Mouse (Mus musculus) fat pad, adult 2 months (tissue): ENCODE data around the gene Apbb2.

Experiments
- DNase-seq: peaks from one replicate; pipeline ENCODE4 v3.0.0-alpha.2; 2011; ENCODE audit warnings: low read depth, low spot score; ENCODE audit errors: extremely low read depth

Gene Apbb2

DNA sequence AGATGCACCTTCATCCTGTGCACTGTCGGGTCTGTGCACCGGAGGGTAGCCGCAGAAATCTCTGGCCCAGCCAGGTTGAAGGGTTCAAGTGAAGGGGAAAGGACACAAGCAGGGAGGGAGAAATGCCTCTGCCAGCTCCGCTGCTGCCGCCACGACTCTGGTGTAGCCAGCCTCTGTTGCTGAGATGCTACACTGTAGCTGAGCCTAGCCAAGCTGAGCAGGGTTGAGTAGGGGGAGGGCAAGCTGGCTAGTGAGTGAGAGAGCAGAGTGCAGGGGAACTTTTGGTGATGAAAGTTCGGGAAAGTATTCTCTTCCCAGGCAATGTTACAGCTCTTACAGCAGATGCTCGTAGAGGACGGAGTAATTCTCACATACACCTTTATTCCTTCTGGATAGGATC is 66.3 kb downstream of the Apbb2 start:
- no peak for DNase-seq

DNA sequence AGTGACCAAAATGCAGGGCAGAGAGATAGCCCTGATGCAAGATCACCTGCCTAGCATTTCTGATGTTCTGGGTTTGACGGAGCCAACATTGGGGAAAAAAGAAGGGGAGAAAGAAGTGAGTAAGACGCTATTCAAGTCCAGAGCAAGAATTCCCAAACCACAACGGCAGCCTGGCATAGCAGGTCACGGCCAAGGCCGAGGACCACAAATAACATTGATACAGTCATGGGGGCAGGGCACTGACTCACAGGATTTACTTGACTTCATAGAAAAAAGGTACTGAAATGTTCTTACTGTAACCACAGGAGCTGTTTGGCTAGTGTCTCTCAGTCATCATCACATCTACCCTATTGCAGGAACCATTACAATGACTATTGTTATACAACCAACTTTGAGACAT is 68.3 kb downstream of the Apbb2 start:
- DNase-seq: no peak

DNA sequence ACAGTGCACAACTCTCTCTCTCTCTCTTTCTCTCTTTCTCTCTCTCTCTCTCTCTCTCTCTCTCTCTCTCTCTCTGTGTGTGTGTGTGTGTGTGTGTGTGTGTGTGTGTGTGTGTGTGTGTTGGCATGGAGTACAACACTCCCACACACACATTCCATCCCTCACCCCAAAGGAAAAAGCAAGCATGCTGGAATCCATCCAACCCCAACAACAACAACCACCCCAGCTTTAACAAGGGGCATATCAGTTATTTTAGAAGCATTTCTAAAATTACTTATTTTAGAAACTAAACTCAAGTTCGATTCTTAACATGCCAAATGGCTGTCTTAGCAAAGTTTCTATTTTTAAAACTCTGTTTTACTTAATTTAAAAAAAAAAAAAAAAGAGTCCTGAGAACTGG is 68.9 kb downstream of the Apbb2 start:
- no peak for DNase-seq

DNA sequence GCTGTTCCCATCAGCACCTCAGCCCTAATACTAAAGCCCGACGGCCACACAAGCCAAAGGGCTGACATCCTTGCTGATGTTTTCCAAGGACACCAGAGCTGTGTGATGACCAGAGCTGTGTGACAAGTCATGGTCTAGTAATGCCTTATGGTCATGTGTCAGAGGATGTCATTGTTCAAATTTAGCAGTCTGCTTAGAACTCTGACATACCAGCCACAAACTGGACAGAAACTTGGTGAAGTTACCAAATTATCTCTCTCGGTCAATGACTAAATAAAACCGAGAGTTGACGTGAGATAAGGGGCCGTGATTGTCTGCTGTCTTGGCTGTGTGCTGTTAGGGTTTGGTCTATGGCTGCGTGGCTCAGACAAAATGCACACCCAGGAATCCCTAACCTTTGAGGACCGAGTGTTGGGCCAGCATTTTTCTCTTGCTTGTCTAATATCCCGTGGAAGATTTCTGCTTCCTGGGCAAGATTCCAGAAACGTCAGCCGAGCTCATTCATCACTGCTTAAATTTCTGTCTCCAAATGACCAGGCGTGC is 71.5 kb downstream of the Apbb2 start:
- DNase-seq: no peak

DNA sequence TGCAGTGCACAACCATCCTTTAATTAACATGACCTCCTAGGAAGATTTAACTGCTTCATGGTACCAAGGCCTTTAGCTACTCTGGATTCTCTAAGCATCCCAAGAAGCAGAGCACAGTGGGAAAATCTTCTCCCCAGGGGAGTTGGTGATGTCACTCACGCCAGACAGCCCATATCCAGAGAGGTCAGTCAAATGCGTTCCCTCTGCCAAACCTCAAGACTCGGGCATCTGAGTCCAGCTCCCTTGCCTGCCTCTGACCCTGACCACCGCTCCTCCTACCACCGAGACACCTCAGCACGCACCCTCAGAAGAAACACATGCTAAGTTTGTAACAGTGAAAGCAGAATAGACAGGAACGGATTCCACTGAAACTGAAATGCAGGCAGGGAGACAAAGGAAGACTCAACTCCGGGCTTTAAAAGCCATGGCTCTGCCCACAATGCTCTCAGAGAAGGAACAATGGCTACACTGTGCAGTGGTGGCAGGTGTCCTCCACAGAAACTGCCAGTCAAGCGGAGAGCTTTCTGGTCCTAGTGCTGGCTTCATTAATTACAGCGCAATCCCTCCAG is 72.9 kb downstream of the Apbb2 start:
- no peak for DNase-seq

DNA sequence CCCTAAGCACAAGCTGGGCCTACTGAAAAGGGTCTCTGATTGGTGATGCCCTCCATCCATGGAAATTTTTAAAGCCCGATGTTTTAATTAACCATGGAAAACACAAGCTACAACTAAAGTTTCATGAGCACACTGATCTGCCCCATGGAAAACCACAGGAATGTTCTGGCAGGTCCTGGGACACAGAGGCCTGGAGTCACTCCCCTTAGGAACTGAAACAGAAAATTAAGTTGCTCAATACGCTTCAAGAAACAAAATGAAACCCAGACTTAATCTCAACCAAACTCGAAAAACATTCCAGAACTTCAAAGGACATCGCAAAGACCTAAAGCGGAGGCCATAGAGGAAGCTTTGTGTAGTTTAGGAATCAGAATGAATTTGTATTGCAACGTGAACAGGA is 74.8 kb downstream of the Apbb2 start:
- no peak for DNase-seq

DNA sequence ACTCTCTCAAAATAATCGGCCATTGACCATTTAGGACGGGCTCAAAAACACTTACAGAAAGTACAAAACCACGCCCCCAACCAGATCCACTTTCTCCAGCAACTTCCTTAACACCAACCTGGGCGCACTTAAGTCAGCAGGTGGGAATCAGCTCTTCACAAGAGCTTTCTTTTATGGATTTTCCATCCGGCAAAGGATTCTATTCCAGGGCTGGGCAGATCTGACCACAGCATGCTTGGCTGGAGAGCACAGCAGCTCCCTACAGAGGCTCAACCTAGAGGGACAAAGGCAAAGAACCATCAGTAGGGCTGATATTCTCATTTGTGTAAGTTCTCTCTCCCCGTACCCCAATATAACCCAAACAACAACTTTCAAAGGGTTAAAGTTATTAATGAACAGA is 75.2 kb downstream of the Apbb2 start:
- no peak for DNase-seq

DNA sequence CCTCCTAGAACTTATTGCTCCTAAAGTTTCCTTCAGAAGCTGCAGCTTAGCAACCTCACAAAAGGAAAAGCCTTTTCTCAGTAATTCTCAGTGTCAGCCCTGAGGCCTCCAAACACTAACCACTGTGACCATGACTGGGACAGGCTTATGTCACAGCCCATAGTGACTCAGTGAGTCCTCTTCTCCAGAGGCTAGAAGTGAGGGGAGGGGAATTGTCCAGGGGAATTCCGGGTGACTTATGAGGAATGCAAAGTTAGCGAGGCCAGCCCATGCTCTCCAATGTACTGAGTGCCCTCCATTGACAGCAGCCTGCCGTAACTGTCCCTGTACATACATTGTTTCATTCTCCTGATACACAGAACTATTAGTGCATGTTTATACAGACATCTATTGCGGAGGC is 76.1 kb downstream of the Apbb2 start:
- DNase-seq: no peak

DNA sequence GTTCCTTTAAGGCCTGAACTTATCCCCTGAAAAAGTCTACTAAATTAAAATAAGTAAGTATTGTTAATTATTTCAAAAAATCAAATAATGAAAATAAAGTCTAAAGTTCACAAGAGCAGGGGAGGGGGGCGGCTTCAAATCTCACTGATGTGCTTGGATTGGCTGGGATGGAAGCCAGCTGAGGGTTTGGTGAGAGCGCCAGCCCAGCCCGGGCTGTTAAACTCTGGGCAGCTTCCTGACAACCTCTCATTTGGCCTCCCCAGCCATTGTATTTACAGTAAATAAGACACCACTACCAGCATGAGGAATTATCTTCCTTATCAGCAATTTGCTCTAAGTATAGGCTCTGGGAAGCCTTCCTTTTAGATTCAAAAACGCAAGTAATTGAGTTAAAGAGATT is 77.2 kb downstream of the Apbb2 start:
- no peak for DNase-seq

DNA sequence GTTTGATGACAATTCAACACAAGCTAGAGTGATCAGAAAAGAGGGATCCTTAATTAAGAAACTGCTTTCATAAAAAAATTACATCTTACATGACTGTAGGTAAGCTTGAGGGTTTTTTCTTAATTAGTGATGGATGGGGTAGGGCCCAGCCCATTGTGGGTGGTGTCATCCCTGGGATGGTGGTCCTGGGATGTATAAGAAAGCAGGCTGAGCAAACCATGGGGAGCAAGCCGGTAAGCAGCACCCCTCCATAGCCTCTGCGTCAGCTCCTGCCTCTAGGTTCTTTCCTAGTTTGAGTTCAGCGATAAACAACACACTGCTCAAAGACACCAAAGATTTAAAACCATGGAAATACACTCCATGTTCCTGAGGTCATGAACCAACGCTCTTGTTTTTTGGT is 78.3 kb downstream of the Apbb2 start:
- DNase-seq: no peak

DNA sequence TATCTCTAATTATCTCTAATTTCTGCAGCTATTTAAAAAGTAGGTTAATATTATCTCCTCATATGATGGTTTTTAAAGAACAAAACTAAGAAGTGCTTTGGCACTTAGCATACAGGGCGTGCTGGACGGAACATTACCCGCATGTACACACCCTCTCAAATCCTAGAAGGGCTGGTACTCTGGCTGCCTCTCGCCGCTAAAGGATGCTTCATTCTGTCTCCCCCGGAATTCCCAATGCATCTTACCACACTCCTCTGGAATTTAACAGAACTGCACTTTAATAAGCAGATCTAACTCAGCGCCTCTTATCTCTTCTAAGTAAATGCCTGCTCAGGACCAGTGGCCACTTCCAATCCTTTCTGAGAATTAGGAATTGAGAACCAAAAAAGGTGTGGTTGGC is 80.8 kb downstream of the Apbb2 start:
- no peak for DNase-seq

DNA sequence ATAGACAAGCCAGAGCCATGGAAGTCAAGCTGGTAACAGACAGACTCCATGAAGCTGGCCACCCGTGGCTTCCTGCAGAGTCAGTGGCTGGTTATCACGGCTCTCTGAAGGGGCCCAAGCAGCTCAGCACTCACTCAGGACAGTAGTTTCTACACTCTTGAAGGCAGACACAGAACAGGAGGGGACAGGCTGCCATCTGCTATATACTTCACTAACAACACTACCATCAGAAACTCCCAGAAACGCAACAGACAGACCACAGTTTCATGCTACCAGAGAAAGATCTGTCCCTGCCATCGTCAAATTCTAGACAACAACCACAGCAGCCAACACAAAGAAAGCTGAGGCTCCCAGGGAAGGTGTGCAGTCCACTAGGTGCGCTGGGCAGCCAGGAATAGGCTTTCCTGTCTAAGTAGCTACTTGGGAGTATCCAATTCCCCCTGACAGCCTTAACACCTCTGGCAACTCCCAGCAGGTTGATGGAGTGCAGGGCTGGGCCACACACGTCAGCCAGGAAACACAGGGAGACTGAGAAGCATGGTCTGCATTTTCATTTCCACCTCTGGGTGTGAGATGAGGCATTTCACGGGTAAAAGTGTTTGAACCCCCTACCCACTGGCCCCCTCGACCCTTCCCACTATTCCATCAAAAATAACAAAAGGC is 81.8 kb downstream of the Apbb2 start:
- DNase-seq: no peak

DNA sequence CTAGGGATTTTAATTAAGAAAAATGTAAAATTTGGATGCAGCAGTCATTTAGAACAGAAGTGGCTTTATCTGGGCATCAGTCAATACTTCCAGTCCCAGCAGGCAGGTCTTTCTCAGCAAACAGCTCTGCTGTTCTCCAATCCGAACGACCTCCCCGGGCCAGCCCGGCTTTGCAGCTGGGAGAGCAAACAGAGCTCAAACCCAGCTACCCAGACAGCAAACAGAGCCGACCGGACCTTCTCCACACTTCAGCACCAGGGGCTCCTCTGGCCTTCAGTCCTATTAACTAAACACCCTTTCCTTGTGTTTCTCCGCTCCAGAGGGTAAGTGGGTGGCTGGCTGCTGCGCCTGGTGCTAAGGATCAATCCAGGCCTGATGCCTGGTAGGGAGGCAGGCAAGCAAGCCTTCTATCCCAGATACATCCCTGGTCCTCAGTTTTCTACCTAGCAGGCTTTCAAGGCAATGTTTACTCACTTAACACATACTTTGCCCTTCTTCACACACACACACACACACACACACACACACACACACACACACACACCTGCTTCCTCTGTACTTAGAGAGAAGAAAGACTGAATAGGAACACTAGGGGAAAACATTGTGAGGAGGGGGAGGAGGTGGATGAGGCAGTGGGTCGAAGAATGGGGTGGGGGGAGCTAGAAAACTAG is 82.9 kb downstream of the Apbb2 start:
- no peak for DNase-seq

DNA sequence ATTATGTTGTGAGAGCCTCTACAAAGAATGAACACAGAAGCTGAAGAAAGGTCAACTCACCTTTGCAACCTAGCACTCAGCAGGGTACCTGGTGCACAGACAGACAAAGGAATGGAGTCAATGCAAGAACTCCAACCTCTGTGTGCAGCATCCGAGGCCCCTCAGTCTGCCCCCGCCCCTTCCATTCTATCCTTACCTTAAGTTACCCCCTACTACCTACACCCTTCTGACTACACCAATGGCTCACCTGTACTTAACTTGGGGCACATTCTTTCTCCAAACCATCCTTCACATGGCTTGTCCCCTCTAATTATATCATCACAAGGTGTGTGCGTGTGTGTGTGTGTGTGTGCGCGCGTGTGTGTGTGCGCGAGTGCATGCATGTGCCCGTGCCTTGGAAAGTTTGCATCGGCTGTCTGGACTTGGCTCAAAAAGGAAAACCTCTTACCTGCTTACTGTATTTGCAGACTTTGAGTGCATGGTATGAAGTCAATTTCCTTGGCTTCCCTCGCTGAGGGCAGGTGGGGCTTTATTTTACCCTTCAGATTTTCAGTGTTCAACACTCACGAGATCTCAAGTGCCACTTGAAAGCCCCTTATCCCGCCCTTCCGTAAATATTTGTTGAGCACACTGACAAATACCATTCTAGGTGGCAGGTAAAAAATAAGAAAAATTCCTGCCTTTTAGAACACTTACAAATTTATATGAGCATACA is 84.7 kb downstream of the Apbb2 start:
- DNase-seq: no peak

DNA sequence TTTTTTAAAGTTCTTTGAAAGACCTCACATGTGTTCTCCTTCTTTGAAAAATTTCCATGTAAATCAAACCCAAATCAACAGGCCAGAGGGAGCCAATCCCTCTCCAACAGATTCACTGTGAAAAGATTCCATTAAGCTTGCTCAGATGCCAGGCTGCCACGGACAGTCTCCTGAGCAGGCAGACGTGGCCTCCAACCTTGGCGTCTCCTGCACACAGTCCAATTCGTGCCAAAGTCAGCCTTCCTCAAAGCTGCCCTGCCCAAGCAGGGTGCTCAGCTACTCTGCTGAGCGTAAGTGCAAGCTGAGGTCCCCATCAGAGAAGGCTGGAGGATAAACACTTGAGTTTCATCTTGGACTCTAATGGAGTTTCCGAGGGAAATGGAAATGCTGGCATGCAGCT is 85.8 kb downstream of the Apbb2 start:
- no peak for DNase-seq

DNA sequence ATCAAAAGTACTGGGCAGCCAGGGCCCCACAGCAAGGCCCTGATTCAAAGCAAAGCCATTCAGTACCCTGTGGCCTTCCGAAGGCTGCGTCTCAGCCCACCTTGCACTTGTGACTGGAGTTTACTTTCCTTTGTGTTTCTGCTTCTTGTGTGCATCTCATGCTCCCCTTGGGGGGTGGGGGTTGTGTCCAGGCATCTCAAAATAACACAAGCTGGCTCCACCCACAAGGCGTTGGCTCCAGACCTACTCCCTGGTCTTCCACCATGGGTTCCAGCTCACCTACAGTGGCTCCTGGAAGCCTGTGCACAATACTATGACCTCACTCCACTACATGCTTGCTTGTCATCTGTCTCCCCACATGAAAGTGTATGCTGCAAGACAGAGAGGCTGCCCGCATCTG is 88.2 kb downstream of the Apbb2 start:
- DNase-seq: no peak

DNA sequence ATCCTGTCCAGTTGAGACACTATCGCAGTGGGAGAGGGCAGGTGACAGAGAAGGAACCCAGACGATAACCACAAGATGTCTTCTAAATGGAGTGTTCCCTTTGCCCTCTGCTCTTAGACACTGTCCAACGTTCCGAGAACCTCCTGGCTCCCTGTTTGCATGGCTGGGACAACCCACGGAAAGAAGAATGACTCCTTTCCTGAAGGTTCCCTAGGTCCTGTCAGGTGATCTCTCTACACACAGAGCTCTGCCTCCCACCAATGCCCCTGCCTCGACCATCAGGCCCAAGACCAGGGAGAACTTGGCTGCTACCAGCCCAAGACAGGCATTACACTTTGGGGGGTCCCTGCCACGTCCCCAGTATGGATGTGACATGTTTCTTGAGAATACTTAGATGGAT is 89.0 kb downstream of the Apbb2 start:
- no peak for DNase-seq

DNA sequence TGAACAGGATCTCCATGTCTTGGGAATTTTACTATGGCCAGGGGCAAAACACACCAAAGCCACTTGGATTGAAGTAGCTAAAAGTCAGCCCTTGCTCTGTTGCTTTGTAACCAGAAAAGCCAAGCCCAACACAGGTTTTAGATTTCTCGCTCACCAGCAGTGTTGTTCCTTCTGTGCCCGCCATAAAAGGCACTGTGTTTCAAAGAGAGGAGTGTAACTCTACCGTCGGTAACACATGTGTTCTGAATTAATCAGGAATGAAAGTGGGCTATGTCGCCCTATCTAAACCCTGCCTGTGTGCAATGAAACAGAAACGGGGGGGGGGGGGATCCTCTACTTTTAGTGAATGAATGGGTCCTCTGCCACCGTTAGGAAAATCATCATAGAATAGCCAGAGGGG is 90.0 kb downstream of the Apbb2 start:
- no peak for DNase-seq

DNA sequence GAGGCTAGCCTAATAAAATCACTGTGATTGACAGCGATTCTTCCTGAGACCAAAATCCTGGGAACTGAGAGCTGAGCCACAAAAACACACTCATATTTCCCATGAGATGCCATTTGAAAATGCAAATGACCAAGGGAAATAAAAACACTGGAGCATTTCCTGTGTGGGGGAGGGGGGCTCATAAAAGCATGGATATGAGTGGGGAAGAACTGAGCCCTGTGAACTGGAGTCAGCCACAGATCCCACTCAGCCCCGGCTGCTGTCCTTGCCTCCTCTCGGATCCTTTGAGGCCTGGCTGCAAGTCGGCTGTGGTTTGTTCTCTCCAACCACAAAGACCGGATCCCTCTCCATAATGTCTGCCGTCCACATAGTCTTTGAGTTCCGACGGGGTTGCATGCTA is 91.5 kb downstream of the Apbb2 start:
- DNase-seq: no peak

DNA sequence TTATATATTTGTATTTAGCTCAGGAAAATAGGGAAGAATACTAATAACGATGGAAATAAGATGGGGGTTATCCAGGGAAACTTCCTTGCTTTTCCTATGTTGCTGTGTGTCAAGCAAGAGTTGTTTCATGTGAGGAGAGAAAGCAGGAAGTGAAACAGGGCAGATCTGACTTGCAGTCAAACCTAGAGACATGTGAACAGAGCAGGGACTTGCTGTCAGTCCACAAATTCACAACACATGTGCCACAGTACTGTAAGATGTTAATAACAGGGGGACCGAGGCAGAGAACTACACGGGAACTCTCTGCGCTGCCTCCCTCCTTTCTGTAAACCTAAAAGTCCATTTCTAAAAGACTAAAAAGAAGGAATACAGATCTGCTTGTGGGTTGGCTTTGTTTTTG is 93.6 kb downstream of the Apbb2 start:
- no peak for DNase-seq

DNA sequence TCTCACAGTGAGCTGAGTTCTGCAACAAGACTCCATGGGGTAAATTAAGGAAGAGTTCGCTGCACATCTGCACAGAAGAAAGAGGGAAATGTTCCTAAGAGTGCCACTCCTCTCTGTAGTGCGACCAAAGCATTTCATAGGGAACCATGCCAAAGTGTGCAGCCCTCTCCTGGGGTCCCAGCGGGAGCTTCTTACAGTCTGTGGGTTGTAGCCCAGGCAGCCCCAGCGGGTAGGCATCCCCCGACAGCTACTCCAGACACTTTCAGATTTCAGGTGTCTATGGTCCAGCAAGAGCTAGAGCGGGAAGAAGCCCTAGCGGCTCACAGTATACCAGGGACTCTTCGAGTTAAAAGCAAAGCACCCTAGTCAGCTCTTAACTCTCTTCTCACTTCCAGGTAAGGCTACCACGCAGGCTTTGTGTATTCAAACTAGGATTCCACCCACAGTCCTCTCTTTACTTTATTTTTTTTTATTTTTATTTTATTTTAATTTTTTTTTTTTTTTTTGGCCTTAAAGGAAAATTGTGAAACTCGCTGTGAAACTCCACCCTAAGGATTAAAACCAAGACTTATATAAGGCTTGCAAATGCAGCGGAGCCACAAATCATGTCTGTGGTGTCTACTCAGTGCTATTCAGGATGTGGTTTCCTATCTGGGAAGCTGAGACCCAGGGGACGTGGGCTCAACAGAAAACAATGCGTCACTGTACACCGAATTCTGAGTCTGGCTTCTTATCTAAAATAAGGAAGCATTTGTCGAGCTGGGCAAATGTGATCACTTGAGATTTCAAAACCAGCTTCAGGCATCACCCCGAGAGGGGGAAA is 94.7 kb downstream of the Apbb2 start:
- DNase-seq: no peak
